Mouse (Mus musculus) forebrain, embryonic 16.5 days (tissue): Measurements from ENCODE around the gene C1qtnf5. TPM values are rescaled to one million over a fixed set of nuclear protein-coding genes. Genes with fewer than 3 reads are reported as not detected.

Experiments used
- ATAC-seq: fragments of 200-750 bp; cut with Nextera tagmentation; 2 replicates; pipeline ENCODE4 v1.8.0; 2017; ENCODE audit warnings: mild to moderate bottlenecking, moderate library complexity
- H3K27ac ChIP-seq: fragments of 300-500 bp; sonication (generic); 2 replicates; pipeline ENCODE4 v1.5.1; 2014; ENCODE audit warnings: low read length, control low read depth
- H3K27me3 ChIP-seq: fragments of 300-500 bp; sonication (generic); replicated peaks from 2 replicates; pipeline ENCODE4 v1.6.1; 2014; ENCODE audit warnings: low read length; ENCODE audit not compliant: control insufficient read depth, insufficient read depth
- H3K36me3 ChIP-seq: fragments of 300-500 bp; sonication (generic); 2 replicates; pipeline ENCODE4 v1.6.1; 2014; ENCODE audit not compliant: control insufficient read depth, insufficient read depth
- H3K4me1 ChIP-seq: fragments of 300-500 bp; sonication (generic); replicated peaks from 2 replicates; pipeline ENCODE4 v1.6.1; 2014; ENCODE audit warnings: low read length; ENCODE audit not compliant: control insufficient read depth, insufficient read depth
- H3K4me2 ChIP-seq: fragments of 300-500 bp; sonication (generic); 2 replicates; pipeline ENCODE4 v1.6.1; 2014; ENCODE audit warnings: mild to moderate bottlenecking, low read length, control low read depth
- H3K4me3 ChIP-seq: fragments of 300-500 bp; sonication (generic); replicated peaks from 2 replicates; pipeline ENCODE4 v1.5.1; 2014; ENCODE audit warnings: mild to moderate bottlenecking, low read length, control low read depth
- H3K9ac ChIP-seq: fragments of 300-500 bp; sonication (generic); replicated peaks from 2 replicates; pipeline ENCODE4 v1.6.1; 2014; ENCODE audit warnings: low read depth, low read length, control low read depth
- H3K9me3 ChIP-seq: fragments of 300-500 bp; sonication (generic); 2 replicates; pipeline ENCODE4 v1.6.1; 2016; ENCODE audit warnings: low read length; ENCODE audit not compliant: control insufficient read depth
- WGBS: fragments of 180-500 bp; shearing (Covaris S2); extraction: QIAGEN DNeasy Blood & Tissue Kit; methylation state at CpG from one replicate; pipeline ENCODE4 v1.1.7; 2014; 5-methylcytosine and 5-hydroxymethylcytosine counted together
- polyA plus RNA-seq: library from polyadenylated mRNA; unstranded; fragments of >200 nt; fragmentation: Nextera tagmentation; extraction: Ambion mirVana; gene quantifications from 2 replicates; pipeline ENCODE4 v1.2.1, GENCODE M21; 2015

Gene C1qtnf5
- polyA plus RNA-seq, 1 experiment from 2014 or later: 2.7 TPM

- Histone ChIP-seq H3K4me1 (peaks cover 40% of the 10 kb centered on the region), H3K4me3 (peak overlapping the region; percentile 64), H3K27ac (no peak overlapping the region), H3K27me3 (0 out of 2 replicates have a peak, but pooled peaks cover 8% of the 10 kb centered on the region), H3K9ac (peak overlapping the region; percentile 66), H3K9me3 (no peaks in the 10 kb centered on the region), H3K36me3 (no peaks in the 10 kb centered on the region), H3K4me2 (peak overlapping the region; percentile 100)
- ATAC-seq: peak; percentile 57
- 0% methylated on average over 62 of the region's 62 CpGs for WGBS
Observed at GRCm38 (mm10) chr9:44084659-44085229, 22.3 kb upstream of the C1qtnf5 start.

- 0 out of 2 replicates have a peak, but pooled peaks cover 8% of the 10 kb centered on the region for H3K27me3 ChIP-seq
- H3K9me3 ChIP-seq: no peaks in the 10 kb centered on the region
- ATAC-seq: no peak
- no peaks in the 10 kb centered on the region for H3K36me3 ChIP-seq
- H3K27ac ChIP-seq: no peak overlapping the region
- peak overlapping the region; percentile 100 for H3K4me2 ChIP-seq
- WGBS: 4% methylated on average over 10 of the region's 10 CpGs
- H3K4me3 ChIP-seq: peak overlapping the region; percentile 64
- H3K9ac ChIP-seq: peak overlapping the region; percentile 66
- peaks cover 40% of the 10 kb centered on the region for H3K4me1 ChIP-seq
Observed at GRCm38 (mm10) chr9:44085276-44085675, 21.8 kb upstream of the C1qtnf5 start.

- peaks cover 40% of the 10 kb centered on the region for H3K4me1 ChIP-seq
- H3K36me3 ChIP-seq: no peaks in the 10 kb centered on the region
- H3K27ac ChIP-seq: no peak overlapping the region
- H3K4me2 ChIP-seq: no peak overlapping the region
- ATAC-seq: peak; percentile 10; the same call in 1 of the 2 replicates
- H3K9ac ChIP-seq: no peak overlapping the region
- H3K9me3 ChIP-seq: no peaks in the 10 kb centered on the region
- no peak overlapping the region for H3K4me3 ChIP-seq
- 0 out of 2 replicates have a peak, but pooled peaks cover 8% of the 10 kb centered on the region for H3K27me3 ChIP-seq
- WGBS: 61% methylated on average over 15 of the region's 15 CpGs
Observed at GRCm38 (mm10) chr9:44085741-44086665, 21.0 kb upstream of the C1qtnf5 start.

GRCm38 (mm10) chr9:44086960-44087359, 20.1 kb upstream of the C1qtnf5 start:
- Histone ChIP-seq H3K9ac (no peak overlapping the region), H3K36me3 (no peaks in the 10 kb centered on the region), H3K9me3 (no peaks in the 10 kb centered on the region), H3K4me3 (no peak overlapping the region), H3K4me1 (peaks cover 36% of the 10 kb centered on the region), H3K4me2 (no peak overlapping the region), H3K27ac (no peak overlapping the region), H3K27me3 (0 out of 2 replicates have a peak, but pooled peaks cover 8% of the 10 kb centered on the region)
- 41% methylated on average over 10 of the region's 10 CpGs for whole genome bisulfite sequencing
- no peak for ATAC-seq

- H3K27me3 ChIP-seq: 0 out of 2 replicates have a peak, but pooled peaks cover 8% of the 10 kb centered on the region
- H3K9me3 ChIP-seq: no peaks in the 10 kb centered on the region
- no peak for ATAC-seq
- peaks cover 36% of the 10 kb centered on the region for H3K4me1 ChIP-seq
- no peak overlapping the region for H3K9ac ChIP-seq
- H3K4me2 ChIP-seq: no peak overlapping the region
- no peak overlapping the region for H3K27ac ChIP-seq
- no peak overlapping the region for H3K4me3 ChIP-seq
- 12% methylated on average over 15 of the region's 15 CpGs for WGBS
- H3K36me3 ChIP-seq: no peaks in the 10 kb centered on the region
Observed at GRCm38 (mm10) chr9:44087761-44088455, 19.1 kb upstream of the C1qtnf5 start.

- Histone ChIP-seq H3K27me3 (0 out of 2 replicates have a peak, but pooled peaks cover 4% of the 10 kb centered on the region), H3K9me3 (no peaks in the 10 kb centered on the region), H3K9ac (no peak overlapping the region), H3K4me3 (no peak overlapping the region), H3K27ac (no peak overlapping the region), H3K36me3 (no peaks in the 10 kb centered on the region), H3K4me1 (peaks cover 31% of the 10 kb centered on the region), H3K4me2 (no peak overlapping the region)
- no peak for ATAC-seq
- 65% methylated on average over 12 of the region's 12 CpGs for WGBS
Observed at GRCm38 (mm10) chr9:44088877-44089608, 18.0 kb upstream of the C1qtnf5 start.

GRCm38 (mm10) chr9:44093612-44094503, 13.2 kb upstream of the C1qtnf5 start:
- Histone ChIP-seq H3K4me2 (peak overlapping the region; percentile 44), H3K27me3 (no peaks in the 10 kb centered on the region), H3K9me3 (no peaks in the 10 kb centered on the region), H3K27ac (no peak overlapping the region), H3K4me1 (peaks cover 12% of the 10 kb centered on the region), H3K4me3 (no peak overlapping the region), H3K9ac (no peak overlapping the region), H3K36me3 (no peaks in the 10 kb centered on the region)
- 28% methylated on average over 24 of the region's 24 CpGs for WGBS
- peak; percentile 45; the same call in 1 of the 2 replicates for ATAC-seq

- peaks cover 12% of the 10 kb centered on the region for H3K4me1 ChIP-seq
- no peak for ATAC-seq
- 92% methylated on average over 3 of the region's 3 CpGs for WGBS
- H3K36me3 ChIP-seq: no peaks in the 10 kb centered on the region
- H3K27ac ChIP-seq: no peak overlapping the region
- H3K4me3 ChIP-seq: no peak overlapping the region
- no peak overlapping the region for H3K9ac ChIP-seq
- no peaks in the 10 kb centered on the region for H3K9me3 ChIP-seq
- no peaks in the 10 kb centered on the region for H3K27me3 ChIP-seq
- no peak overlapping the region for H3K4me2 ChIP-seq
Observed at GRCm38 (mm10) chr9:44094737-44095136, 12.3 kb upstream of the C1qtnf5 start.
